Mouse (Mus musculus) heart, postnatal 14 days (tissue): ENCODE data around the gene Nuak1. TPM values are rescaled to one million over a fixed set of nuclear protein-coding genes. Genes with fewer than 3 reads are reported as not detected.

Experiments
- DNase-seq, 2 experiments: peaks; one replicate each; pipeline ENCODE4 v3.0.0; 2021 to 2022
- intact Hi-C: fragments of 180-260 bp; cut with DNase I; formaldehyde crosslinking; loops from one replicate; pipeline ENCODE4 v1.15.1; 2025
- total RNA-seq, 2 experiments: library from RNA; stranded (reverse); gene quantifications; 2 replicates each; pipeline ENCODE4 v1.2.3; 2021

Nuak1 gene
- total RNA-seq, 2 experiments from 2014 or later, result 19.9 to 20.6 TPM

- DNase-seq, result no peak
- intact Hi-C loops, result loop anchor here (5.0 kb wide), 1 partner anchor 155 kb away; no protein-coding TSS in a partner anchor
Measured at GRCm38 (mm10) chr10:84387338-84387737, 53.1 kb downstream of the Nuak1 start.

- DNase-seq, result no peak
- intact Hi-C loops, result loop anchor here (5.0 kb wide), 1 partner anchor 154 kb away; no protein-coding TSS in a partner anchor
Measured at GRCm38 (mm10) chr10:84386625-84387242, 53.7 kb downstream of the Nuak1 start.

- no peak for DNase-seq
- intact Hi-C loops, result loop anchor here (5.0 kb wide), 1 partner anchor 154 kb away; no protein-coding TSS in a partner anchor
Measured at GRCm38 (mm10) chr10:84386214-84386613, 54.2 kb downstream of the Nuak1 start.

GRCm38 (mm10) chr10:84384761-84385160 lies 55.6 kb downstream of the Nuak1 start:
- intact Hi-C loops, result loop anchor here (5.0 kb wide), 1 partner anchor 152 kb away; no protein-coding TSS in a partner anchor
- DNase-seq, result no peak

DNA sequence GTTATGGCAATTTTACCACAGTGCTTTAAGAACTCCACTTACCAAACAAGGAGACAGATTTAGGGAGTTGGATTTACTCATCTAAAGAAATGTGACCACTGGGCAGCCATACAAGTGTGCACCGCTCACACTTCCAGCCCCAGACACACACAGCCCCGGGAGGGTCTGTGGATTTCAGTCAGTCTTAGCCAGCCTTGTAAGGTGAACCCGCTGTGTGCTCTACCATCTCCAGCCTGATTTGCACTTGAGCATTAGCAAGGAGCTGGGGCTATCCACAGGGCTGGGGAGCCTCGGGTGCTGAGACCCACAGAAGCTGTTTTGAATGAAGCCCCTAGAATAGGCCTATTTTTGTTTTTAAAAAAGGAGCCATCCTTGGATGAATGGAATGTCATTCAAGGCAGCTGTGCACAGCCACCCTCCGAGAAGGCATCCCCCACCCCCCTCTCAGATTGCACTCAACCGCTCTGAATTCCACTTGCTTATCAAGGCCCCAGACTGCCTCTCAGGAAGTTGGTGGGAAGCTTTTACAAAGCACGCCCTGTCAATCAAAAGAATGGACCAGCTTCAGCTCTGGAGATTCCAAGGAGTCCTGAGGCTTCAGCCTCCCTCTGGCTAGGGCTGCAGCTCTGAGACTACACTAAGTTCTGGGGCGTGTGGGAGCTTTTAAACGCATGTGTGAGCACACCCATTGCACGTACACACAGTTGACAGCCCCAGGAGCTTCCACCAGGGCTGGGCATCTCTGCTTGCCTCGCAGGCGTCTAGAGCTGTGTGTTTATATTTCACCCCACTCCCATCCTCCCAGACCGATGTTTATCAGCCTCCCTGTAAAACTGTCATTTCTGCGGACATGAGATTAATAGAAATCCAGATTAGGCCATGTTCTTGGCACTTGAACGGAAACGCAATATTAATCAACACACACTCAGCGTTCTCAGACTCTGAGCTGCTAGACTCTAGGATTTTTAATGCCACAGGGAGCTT lies 57.2 kb downstream of the Nuak1 start:
- intact Hi-C loops, result no loop called here
- DNase-seq, result no peak

DNA sequence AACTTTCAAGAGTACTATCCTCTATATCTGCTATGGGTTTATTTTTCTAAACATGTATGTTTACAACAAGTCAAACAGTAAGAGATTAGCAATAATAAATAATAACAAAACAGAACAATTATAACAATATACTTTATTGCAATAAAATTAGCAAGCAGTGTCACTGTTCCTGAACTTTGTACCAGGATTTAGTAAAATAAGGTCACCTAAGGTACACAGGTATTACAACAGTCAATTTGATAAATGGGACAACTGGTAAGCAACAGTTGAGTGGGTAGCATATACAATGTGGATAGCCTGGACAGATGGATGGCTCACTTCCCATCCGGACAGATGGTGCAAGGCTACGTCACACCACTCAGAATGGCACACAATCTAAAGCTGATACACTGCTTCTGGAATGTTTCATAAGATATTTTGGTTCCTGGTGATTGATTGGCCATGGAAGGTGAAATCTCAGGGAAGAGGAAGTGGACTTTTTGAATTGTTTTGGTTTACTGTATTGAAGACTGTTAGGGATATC lies 59.1 kb downstream of the Nuak1 start:
- intact Hi-C loops, result no loop called here
- DNase-seq, result no peak

DNA sequence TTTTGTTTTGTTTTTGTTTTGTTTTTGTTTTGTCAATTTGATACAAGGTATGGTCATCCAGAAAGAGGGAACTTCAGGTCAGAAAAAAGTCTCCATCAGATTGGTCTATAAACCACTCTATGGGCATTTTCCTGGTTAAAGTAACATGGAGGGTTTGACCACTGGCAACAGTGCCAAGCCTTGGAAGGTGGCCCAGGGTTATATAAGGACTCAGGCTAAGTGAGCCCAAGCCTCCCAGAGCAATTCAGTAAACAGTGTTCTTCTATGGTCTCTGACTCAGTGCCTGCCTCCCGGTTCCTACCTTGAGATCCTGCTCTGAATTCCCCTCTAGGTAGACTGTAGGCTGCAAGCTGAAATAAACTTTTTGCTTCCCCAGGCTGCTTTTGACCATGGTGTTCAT lies 61.0 kb downstream of the Nuak1 start:
- no peak for DNase-seq
- intact Hi-C loops, result no loop called here

DNA sequence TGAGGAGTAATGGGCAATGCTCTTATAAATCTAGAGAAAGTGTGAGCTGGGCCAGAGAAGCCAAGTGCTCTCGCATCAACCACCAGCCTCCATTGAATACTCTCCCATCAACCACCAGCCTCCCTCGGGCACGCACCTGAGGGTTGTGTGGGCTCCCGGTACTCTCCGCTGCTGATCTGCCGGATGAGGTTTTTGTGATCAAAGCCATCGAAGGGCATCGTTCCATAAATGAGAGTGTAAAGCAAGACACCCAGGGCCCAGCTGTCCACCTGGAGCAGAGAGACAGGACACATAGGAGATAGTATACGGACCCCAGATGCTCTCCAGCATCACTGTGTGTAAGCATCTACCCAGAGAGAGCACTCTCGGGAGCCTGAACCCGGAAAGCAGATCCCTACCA lies 62.4 kb downstream of the Nuak1 start:
- intact Hi-C loops, result no loop called here
- no peak for DNase-seq

DNA sequence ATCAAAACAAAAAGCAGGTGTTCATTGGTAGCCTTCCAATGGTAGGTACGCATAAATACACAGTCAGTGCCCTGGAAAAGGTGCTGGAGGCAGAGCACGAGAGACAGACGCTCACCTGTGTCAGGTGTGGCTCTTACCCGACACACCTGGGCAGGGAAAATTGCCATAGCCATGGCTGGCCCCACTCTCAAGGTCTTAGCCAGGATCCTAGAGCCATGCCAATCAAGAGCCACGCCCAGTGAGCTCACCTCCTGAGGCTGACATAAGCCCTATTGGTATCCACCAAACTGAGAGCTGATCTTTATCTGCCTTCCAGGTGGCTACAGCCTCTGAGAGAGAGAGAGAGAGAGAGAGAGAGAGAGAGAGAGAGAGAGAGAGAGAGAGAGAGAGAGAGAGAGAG lies 64.1 kb downstream of the Nuak1 start:
- no peak for DNase-seq
- intact Hi-C loops, result no loop called here

DNA sequence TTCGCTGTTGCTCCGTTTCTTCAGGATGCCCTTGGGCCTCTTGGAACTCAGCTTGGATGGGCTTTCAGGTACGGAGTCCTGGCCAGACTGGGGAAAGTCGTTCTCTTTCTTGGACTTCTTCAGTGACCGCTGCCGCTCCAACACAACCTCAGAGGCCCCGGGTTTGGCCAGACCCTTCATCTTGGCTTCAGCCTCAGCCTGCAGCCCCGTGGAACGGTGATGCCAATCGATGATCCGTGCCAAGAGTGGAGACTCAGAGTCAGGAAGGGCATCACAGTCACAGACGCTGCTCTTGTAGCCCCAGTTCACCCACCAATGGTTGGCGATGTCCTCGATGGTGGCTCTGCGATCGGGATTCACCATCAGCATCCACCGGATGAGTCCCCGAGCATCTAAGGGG lies 65.4 kb downstream of the Nuak1 start:
- intact Hi-C loops, result no loop called here
- DNase-seq, result no peak

DNA sequence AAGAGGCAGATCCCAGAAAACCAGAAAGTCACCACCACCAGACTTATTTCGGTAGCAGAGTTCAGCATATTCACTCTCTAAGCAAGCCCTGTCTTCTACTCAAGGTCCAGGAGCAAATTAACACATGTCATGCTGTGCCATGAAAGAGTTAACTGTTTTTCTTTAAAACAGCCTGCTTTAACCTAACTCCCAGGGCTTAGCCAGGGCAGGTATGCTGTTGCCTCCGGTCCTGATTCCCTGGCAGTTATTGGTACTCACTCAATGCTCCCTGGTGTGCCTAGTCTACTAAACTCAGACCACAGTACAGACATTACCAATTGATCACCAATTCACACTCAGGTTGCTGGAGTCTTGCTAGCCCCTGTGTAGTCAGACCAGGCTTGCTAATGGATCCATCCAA lies 66.9 kb downstream of the Nuak1 start:
- no peak for DNase-seq
- intact Hi-C loops, result no loop called here

DNA sequence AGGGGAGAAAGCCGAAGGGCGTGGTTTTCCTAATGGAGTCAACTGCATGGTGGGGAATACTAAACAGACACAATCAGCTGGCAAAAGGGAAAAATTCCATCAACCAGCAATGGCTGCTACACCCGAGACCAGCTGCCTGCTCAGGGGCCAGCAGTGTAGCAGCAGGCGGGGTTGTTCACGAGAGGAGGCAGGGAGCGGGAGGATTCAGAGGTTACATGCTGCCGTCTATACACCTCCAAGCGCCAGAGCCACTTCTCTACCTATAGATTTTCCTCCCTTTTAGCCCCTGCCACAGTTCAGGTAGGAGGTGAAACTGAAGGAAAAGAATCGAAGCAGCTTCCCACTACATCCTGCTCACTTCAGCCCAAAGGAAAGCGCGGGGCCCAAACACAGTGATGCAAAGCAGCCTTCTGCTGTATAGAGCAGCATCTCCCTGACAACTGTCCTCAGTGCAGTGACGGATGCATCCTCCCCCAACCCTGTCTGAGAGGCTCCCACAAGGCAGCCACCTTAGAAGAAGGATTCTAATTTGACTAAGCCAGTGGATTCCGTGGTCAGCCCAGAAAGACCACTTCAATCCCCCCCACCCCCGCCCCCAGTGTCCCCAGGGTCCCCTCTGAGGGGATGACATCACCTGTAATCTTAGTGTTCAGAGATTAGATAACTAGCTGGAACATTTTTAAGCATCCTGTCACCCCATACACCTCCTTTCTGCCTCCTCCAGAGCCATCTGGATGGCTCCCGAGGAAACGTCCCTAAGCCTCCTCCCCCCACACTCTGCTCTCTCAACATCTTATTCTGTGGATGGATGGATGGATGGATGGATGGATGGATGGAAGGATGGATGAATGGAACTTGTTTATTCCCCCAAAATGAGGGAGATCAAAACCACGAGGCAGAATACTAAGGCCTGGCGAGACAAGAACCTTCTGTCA lies 68.0 kb downstream of the Nuak1 start:
- intact Hi-C loops, result no loop called here
- DNase-seq, result no peak

DNA sequence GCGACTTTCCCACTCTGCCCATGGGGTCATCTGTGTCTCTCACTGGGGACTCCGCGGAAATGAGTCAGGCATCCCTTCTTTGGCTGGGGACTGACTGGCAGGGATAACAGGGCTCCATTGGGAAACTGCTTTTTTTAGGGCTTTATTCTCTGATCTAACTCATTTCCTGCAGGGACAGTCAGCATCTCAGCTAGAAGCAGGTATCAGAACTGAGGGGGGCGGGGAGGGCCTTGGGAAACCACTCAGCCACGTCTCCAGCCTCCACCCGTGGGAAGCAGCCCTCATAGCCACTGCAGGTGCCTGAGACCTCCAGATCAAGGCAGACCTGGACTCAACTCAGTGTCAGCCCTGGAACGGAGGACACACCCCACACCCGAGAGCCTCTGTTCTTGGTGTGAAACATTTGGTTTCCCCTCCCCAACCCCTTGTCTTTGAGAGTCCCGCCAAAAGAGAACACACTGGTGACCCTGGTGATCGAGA lies 68.7 kb downstream of the Nuak1 start:
- intact Hi-C loops, result no loop called here
- DNase-seq, result no peak

DNA sequence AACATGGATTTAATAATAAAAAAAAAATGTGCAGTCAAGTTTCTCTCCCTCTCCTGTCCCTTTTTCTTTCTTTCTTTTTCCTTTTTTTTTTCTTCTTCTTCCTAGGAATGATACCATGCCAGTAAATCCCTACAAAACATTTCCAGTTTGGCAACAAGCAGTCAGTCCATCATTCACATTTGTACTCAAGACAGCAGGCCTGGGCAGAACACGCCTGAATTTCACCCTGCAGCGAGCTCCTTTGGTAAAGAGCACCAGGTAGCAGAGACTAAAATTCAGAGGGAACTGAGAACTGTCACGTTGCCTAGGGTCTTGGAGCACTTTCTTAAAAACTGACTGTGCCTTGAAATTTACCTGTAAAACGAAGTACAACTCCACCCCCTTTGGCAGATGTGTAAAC lies 69.2 kb downstream of the Nuak1 start:
- intact Hi-C loops, result no loop called here
- no peak for DNase-seq

GRCm38 (mm10) chr10:84369646-84370314 lies 70.6 kb downstream of the Nuak1 start:
- intact Hi-C loops, result no loop called here

GRCm38 (mm10) chr10:84368185-84368584 lies 72.2 kb downstream of the Nuak1 start:
- intact Hi-C loops, result no loop called here
- no peak for DNase-seq

More at GRCm38 (mm10) chr10:84369646-84370314, 70.6 kb downstream of the Nuak1 start:
- no peak for DNase-seq

DNA sequence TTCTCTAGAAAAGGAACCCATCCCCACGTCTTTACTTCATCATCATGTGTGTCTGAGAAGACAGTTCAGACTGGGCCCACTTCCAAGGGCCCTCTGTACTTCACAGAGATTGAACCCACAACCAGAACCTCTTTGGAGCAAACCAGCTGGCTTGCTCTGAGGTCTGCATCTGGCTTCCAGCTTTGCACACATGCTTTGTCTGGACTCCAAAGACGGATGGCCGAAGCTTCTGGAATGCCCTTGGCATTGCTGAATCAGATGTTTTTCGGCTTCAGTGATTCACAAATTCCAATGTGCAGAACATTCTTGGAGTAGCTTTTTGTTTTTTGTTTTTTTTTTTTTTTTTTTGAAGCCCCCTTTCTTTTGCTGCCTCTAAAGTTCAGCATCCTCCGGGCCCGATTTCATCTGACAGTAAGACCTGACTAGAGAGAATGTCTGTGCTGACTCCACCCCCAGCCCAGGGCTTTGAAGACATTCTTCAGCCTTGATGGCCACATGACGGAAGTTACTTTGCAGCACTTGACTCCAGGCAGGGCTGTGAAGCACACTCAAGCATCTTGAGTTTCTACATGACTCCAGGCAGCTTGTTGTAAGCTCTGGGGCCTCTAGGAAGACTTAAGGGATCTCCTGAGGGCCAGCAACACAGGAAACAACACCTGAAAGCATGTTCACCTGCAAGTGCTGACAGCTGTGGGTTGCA lies 75.1 kb downstream of the Nuak1 start:
- intact Hi-C loops, result no loop called here
- peak in 1 of 2 experiments; percentile 41 for DNase-seq

- intact Hi-C loops, result no loop called here
- no peak for DNase-seq
Measured at GRCm38 (mm10) chr10:84363833-84364232, 76.6 kb downstream of the Nuak1 start.

DNA sequence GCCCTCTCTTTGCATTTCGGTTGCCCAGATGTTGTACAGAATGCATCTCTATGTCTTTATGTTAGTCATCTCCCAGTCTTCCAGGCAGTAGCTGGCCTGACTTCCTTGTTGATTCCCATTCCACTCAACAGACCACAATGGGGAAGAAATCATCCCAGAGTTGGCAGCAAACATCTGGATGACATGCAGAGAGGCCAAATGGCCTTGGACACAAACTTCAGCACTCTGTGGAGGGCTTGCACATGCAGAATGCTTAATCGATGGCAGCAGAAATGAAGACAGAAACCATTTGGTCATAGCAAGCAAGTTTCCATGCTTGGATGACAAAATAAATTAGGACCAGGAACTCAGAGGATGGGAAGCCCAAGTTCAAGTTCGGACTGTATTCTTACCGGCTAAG lies 79.4 kb downstream of the Nuak1 start:
- intact Hi-C loops, result no loop called here
- no peak for DNase-seq
